Mouse (Mus musculus): ENCODE measurements around the gene Plpp1. TPM values are rescaled to one million over a fixed set of nuclear protein-coding genes. Genes with fewer than 3 reads are reported as not detected.

Gene Plpp1
- 10 to 100 TPM; 35.9 to 43.0 TPM for total RNA-seq (2021)
- long read RNA-seq, experiment 1, transcript Plpp1-202 (6 exons, 1,272 nt) = minor isoform, 24 of 65 reads
- long read RNA-seq, experiment 1, transcript Plpp1-201 (6 exons, 1,598 nt) = major isoform, 31 of 65 reads
- long read RNA-seq, experiment 1, partial matches to known transcripts = 0 of 65 reads
- long read RNA-seq, experiment 1, other reads (novel, unspliced or antisense) = 10 of 65 reads
- long read RNA-seq, experiment 2, transcript Plpp1-202 (6 exons, 1,272 nt) = minor isoform, 31 of 92 reads
- long read RNA-seq, experiment 2, transcript Plpp1-201 (6 exons, 1,598 nt) = major isoform, 51 of 92 reads
- long read RNA-seq, experiment 2, partial matches to known transcripts = 2 of 92 reads
- long read RNA-seq, experiment 2, other reads (novel, unspliced or antisense) = 8 of 92 reads

DNA sequence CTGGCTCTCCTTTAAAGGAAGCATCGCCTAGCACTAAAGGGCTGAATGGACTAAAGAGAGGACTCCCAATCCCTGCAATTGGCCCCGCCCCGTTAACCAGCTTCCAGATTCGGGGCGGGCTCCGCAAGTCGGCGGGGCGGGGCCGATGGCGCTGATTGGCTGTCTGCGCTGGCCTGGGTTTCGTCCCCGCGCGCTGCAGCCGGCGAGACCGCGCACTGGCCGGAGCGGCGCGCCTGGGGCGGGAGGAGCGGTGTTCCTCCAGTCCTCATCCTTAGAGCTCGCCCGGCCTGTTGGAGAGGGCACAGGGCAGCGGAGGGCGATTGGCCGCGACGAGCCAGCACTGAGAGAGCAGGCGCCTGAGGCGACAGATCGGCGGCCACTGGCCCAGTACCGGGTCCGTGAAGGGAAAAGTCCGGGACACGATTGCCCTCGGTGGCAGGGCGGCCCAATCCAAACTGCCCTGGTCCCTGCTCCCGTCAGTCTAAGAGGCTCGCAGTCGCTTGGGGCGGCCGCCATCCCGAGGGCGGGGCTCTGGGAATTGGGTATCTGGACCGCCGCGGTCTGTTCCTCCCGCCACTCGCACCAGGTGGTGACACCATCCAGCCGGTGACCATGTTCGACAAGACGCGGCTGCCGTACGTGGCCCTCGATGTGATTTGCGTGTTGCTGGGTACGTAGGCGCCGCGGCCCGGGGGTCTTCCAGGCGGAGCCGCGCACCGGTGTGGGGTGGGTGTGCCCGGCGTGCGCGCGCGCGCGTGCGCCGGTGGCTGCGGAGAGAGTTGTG is at the start of gene Plpp1:
TSS of gene Plpp1 (plus strand) at position 196 of the 784 bp plus-strand sequence.
- peak; percentile 96 for DNase-seq

DNA sequence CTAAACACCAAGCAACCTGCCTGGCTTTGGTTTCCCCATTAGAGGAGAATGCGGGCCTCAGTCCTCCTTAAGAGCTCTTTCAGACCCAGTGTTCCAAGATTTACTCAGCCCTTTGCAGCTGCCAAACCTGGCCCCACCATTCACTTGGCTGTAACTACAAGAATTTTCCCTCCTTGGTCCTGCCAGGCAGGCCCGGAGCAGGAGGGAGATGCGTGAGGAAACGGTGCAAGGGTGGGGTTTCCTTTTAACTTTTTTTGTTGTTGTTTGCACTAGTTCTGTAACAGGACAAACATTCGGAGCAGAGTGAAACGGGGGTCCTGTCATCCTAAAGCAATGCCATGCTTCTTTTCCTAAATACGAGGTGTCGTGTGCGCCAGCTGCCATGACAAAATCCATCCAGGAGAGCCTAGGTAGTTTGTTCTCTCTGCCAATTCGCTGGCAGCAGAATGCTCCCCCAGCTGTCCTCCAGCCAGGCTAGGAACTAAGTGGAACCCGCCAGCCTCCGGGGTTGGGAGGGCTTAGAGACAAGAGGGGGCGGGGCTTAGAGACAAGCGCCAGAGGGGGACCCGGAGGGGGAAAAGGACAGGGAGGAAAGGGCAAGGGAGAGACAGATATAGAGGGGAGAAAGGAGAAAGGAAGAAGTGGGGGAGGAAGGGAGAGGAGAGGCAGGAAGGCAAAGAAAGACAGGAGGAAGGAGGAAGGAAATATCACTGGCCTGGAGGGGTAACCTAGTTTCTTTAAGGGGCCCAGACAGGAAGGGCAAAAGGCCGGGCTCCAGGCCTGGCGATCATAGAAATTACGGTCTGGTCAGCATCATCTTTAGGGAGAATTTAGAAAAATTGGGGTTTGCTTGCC is 48.9 kb upstream of the Plpp1 start:
- DNase-seq = peak; percentile 74

DNA sequence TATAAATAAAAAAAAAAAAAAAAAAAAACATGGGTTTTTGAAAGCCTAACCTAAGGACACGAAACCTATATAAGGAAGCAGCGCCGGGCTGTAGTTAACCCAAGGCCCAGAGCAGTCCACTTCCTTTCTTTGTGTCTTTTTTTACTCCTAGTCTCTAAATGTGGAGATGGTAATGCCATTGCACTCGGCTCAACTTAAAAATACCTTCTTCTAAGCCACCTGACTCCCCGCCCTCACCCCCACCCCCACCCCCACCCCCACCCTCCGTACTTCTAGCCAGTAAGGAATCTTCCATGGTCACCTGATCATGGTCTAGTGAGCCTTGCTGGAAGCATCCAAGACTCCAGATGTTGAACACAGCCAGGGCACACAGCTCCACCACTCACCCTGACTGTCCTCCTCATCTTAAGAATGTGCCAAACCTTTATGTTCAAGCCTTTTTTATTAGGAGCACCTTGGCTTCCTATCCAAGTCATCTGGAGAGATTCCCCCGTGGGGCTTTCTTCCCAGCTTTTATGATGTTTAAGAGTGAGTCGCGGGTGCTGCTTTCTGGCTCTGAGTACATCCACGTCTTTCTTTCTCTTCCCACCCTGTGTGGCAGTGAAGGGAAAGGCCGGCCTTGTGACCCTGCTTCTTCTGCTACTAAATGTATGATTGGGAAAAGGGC is 48.1 kb upstream of the Plpp1 start:
- DNase-seq = no peak

DNA sequence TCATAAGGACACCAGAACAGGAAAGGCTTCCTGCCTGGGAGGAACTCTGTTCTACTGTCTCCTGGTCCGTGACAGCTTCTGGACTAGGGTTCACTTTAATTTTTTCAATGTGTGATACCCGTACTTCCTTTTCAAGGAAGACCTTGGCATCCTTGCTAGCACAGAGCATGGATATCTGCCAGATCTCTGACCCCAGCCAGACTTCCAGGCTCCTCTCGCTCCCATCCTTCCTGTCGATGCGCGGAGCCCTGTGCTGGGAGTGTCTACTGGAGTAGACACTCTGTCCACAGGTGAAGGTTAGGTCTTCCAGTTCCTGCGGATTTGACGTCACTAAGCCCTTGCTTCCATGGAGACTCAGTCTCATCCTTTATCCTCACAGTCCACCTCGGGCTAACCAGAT is 47.1 kb upstream of the Plpp1 start:
- no peak for DNase-seq

DNA sequence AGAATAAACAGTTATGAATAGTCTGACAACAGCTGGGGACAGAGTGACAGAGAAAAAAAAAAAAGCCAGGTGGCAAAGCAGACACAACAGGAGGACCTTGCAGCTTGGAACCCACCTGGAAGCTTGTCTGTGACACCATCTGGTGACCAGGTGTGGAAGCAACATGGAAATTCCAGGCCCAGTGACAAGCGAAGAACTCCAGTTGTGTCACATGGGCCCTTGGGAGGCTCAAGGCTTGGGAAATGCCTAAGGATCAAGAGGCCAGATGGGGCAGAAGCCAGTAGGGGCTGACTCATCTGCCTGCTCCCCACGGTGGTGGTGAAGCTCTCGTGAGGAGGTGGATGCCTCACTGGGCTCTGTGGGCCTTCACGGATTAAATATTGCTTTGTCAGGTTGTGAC is 45.7 kb upstream of the Plpp1 start:
- no peak for DNase-seq

DNA sequence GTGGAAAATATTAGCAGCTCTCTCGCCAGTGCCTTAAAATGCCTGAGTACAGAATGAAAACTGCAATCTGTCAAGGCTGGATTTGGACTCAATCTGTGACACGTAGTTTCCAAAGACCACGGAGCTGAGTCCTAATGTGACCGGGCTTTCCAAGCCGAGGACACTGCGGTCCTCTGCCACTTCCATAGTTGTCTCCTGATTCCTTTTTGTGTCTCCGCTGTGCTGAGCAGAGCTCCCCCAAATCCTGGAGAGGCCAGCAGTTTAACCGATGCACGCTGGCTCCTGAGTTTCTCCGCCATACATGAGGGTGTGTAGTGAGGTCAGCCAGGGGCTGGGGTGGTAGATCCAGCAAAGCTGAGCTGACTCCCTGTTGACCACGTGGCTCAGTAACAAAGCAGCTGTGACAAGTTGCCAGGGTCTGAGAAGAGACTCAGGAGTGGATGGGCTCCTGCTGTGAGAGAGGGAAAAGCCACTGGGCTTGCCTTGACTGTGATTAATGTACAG is 45.0 kb upstream of the Plpp1 start:
- peak; percentile 36 for DNase-seq

DNA sequence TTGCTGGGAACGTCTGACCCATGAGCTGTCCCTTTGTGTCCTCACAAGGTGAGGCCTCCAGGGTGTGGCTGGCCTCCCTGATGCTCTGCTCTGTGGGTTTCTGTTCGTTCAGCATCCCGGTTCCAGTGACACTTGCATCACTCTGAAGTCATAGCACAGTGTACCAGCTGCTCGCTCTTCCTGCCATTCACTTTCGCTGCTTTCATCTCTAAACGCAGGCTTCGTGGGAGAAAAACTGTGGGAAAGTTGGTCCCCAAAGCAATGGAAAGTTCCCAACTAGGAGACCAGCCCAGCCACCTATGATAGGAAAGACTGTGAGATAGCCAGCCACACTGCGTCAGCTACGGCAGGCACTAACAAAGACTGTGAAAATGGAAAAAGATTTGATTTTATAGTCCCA is 43.2 kb upstream of the Plpp1 start:
- DNase-seq = no peak

DNA sequence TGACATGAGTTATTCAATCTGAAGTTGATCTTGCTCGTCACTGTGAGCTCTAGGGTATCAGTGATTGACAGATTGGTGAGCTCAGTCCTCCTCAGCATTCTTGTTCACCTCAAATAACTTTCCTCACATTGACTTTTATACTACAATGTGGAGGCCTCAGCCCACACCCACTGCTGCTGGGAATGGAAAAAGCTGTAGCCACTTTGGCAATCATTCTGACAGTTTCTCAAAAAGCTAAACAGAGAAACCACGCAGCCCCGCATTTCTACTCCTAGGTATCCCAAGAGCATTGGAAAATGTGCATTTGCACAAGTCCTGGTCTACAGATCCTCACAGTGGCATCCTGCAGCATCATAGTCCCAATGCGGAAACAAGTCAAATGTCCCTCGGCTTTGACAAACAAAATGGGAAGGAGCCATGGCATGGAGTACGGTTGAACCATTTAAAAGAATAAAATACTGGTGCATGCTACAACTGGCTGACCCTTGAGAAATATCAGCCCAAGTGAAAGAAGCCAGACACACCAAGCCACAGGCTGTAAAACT is 42.0 kb upstream of the Plpp1 start:
- DNase-seq = no peak

DNA sequence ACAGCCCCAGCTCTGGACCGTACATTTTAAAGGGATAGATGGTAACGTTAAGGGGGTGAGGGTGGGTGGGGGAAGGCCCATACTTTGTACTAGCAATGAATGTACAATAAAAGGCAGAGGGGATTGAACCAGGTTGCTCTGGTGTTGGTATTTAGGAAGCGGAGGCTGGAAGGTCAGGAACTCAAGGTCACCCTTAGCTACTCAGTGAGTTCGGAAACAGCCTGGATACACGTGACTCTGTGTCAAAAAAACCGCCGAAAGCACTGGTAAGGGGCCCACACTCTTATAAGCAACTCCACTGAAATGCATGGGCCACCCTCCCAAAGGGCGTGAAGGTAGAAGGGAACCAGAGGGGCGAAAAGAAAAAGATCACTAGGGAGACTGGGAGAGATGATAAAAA is 41.2 kb upstream of the Plpp1 start:
- no peak for DNase-seq

DNA sequence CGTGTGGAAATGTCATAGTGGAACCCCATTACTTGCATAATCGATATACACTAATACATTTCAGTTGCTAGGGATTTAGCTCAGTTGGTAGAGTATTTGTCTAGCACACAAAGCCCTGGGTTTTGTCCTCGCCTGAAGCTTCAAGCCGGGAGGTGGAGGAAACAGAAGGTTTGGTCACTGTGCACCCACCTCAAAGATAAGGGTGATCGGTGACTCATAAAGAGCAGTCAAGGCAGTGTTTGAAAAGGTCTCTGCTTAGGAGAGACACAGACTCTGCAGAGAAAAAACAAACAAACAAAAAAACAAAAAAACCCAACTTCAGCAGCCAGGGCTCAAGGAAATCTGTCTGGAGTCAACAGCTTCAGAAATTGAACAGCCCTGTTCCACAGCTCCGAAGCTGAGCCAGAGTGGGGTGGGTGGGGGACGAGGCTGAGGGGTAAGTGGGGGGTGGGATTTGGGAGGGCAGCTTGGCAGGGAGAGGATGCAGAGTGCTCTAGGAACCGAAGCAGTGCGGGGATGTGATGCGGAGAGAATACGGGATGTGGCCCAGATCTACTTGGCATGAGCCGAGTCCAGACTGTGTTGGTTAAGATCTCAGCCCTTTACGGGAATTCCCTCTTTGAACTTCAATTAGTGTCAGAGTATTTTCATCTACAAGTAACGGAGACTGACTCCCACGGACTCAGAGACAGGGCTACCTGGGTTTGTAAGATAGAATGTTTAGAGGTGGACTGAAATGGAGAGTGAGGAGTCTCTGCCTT is 40.6 kb upstream of the Plpp1 start:
- DNase-seq = no peak

DNA sequence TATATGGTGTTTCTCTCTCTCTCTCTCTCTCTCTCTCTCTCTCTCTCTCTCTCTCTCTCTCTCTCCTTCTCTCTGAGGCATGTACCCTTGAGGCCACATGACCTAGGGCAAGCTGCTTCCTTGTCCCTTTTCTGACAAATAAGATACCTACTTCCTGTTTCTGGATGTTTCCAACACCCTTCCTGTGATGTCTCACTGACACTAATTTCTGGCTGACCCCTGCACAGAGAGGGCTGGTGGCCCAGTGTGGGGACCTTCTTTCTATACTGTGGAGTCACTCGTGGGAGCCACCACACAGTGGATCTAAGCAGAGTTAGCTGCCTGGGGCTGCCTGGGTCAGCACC is 40.1 kb upstream of the Plpp1 start:
- DNase-seq = no peak

DNA sequence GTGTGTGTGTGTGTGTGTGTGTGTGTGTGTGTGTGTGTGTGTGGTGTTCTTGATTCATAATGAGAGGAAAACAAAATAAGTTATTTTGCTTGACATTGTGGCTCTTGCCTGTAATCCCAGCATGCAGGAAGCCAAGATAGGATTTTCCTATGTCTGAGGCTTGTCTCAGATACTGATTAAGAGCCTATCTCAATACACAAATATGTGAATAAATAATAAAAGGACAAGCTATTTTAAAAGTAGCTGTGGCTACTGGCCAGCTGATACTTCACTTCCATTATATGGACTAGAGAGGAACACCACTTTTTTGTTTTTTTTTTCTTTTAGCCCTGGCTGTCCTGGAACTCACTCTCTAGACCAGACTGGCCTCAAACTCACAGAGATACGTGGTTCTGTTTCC is 38.8 kb upstream of the Plpp1 start:
- DNase-seq = no peak

DNA sequence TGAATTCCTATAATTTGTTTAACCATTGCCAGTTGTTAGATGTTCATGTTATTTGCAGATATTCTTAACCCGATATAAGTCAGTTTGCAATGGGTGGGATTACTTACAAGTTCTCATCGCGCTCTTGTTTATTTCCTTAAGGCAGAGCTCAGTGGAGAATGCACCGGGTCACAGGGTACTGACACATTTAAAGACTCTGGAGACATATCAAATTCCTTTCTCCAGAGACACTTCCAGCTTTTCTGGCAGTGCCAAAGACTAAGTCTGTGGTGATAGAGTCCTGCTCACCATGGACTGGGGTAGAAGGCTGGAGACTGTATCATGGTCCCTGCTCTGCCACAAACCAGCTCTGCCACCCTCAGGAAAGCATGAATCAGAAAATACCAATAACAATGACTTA is 38.0 kb upstream of the Plpp1 start:
- no peak for DNase-seq

DNA sequence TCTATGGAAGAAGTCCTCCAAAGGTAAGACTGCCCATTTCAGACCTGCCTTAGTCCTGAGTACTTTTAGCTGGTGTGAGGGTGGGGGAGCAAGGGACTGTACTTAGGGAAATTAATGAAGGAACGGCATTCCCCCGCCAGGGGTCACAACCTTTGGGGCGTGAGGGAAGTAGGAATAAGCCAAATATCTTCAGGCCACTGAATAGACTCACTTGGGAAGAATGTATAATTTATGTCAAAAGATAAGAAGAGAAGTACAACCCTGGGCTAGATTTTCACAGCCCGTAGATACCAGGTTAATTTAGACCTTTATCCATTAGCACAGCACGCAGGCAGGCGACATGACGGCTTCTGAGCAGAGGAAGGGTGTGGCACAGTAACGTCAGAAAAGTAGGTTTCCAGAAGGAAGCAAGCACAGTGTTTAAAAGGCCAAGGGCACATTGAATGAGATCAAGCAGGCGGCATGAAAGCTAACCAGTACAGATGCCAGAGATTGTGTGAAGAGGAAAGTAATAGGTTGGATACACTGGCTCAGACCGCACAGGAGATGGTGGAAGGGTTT is 37.0 kb upstream of the Plpp1 start:
- no peak for DNase-seq

DNA sequence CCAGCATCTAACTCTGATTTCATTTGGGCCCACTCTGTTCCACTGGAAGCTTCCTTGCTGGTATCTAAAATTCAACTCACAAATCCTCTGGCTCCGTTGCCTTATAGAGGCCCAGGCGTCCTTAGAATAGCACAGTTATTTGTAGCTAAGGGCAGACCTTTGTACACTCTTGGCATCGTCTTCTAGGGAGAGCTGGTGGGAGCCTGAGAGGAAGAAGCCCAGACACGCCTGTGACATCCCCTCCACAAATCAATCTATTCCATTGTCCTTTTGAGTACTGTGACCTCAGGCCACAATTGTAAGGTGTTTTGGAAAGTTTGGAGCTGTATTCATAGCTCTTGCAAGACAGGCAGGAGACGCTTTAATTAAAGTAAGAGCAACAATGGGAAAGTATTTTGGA is 36.0 kb upstream of the Plpp1 start:
- DNase-seq = peak; percentile 18

DNA sequence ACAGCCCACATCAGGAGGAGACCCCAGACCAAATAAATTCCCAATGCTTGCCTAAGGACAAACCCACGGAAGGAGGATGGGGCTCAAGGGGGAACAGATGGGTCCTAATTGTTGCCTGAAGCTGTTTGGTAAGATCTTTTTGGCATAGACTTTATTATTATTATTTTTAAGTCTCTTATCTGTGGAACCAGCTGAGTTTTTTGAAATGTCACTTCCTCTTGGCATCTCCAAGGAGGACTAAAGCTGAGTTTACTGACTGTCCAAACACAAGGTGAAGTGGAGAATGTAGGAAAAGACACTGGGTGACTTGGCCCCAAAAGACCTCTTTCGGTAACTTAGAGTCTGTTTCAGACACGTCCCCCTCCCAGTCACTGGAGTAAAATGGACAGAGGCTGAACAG is 34.9 kb upstream of the Plpp1 start:
- DNase-seq = no peak

DNA sequence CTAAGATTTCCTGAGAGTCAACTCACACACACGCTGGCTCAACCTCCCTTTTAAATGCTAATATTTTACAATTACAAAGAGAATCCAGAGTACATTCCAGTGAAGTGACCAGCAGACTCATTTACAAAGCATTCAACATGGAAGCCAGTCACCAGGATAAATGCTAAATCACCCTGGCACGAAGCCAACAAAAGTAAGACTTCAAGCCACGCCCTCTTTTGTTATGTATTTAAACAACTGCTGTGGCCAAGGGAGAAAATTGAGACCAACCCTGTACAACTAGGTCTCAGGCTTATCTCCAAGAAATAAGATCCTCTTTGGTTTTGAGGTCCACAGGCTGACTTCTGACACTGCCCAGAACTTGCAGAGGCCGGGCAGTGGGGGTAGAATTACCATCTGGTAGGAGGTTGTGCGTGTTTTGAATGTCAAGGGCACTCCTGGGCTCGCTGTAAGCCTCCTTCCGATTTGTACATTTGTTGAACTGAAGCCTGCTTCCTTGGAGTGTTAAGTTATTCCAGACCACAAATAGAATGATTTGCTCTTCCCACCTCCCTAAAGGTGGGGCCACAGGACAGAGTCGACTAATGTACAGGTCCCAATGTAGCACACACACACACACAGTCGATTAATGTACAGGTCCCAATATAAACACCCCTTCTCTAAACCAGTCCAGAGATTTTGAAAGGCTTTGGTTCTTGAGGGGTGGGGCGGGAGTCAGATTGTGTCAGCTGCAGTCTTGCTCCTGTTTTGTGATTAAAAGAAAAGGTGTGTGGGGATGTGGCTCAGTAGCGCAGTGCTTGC is 29.9 kb upstream of the Plpp1 start:
- peak; percentile 68 for DNase-seq

DNA sequence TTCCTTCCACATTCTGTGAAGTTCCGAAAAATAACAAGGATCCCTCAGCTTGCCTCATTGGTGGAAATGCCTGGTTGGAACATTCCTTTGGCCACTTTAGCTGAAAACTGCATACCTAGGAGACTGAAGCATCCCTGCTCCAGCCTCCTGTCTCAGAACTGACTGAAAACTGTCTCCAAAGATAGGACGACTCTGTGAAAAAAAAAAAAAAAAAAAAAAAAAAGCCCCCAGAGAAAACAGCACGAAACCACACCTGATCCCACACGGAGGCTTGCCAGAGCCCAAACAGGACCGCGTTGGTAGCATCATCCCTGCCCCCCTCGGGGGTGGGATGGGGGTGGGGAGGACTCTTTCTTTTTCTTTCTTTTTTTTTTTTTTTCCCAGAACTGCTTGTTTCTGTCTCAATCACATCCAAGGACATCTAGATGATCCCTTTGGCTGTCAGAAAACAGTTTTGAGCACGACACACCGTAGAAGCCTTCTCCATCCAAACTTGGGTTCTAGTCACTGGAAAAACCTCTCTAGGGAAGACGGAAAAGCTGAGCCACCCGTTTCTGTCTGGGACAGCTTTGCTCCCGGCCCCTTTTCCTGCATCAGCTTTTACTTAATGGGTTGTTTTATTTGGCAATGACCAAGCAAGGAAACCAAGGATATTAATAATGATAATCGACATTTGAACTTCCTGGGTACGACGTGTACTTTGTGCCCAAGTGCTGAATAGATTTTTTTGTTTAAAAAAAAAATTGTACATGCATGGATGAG is 29.0 kb upstream of the Plpp1 start:
- peak; percentile 44 for DNase-seq

DNA sequence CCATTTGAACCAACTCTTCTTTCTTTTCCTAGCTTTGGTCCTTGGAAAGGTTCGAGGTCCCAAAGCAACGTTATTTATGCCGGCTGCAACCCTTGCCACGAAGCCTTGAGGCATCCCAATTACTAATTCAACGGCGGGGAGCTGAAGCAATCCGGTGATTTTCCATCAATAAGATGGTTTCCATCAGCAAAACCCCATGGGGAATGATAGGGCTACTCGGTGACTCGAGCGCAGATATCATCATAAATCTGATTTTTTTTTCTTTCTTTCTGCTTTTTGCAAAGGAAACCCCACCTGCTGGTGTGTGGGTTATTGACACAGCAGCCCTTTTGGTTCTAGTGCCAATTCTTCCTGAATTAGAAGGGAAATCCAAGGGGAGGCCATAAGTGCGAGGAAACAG is 28.3 kb upstream of the Plpp1 start:
- no peak for DNase-seq
